Mouse (Mus musculus): ENCODE measurements around the gene Casp8ap2. TPM values are rescaled to one million over a fixed set of nuclear protein-coding genes. Genes with fewer than 3 reads are reported as not detected.
A peak's percentile ranks its signal among the peaks of the same experiment; 100 is the strongest.

Casp8ap2 gene
- total RNA-seq (2014; rRNA removed): 36.1 and 50.9 TPM in 2 replicates
- polyA plus RNA-seq (2015; fragmentation: Nextera tagmentation; extraction: Ambion mirVana): 31.7 and 35.6 TPM in 2 replicates

DNA sequence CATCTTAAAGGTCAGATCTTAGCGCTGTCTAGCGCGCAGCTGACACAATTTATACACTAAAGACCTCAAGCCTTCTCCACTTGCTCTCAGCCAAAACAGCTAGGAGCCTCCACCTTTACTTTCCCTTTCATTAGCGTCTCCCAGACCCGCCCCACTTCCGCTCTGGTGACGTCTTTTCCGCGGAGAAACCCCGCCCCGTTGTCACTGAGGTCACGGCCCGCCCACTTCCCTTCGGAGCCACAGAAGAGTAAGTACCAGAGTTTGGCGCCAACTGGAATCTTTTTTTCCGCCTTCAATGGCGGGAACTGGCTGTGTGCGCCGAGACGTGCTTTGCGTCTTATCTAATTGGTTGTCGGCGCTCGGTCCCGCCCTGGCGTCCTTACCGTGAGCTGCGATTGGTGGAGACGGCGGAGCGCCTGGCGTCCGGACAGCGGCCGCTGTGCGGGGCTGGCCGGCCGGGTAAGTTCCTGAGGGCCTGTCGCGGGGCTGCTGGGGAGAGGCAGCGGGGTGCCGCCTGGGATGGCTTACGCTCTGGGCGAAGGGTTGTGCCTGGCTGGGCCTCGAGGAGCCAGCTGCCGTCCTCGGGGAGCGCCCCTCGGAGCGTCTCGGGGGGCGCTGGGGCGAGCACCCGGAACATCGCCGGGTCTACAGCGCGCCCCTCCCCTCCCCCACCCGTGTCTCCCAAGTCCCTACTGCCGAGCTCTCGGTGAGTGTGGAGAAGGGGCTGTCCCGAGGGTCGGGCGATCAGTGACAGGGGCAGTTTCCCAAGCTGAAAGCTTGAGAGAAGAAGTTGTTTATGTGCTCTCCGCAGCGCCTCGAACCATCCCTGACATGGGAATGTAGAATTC, at the start of gene Casp8ap2:
Gene Casp8ap2, plus strand, starts transcription at position 418 of the 848 bp plus-strand sequence.
- ATAC-seq (ENCODE audit: low FRiP score): peak; percentile 99
- H3K36me3 ChIP-seq (ENCODE audit: insufficient read depth, low read length): no peaks in the 10 kb centered on the region
- H3K27me3 ChIP-seq (ENCODE audit: insufficient read depth, low read length): no peaks in the 10 kb centered on the region
- H3K4me3 ChIP-seq (ENCODE audit: low read depth, low read length): peak within 1 kb of the TSS; percentile 93
- peak; percentile 100 for DNase-seq (ENCODE audit: low spot score)
- no peaks in the 10 kb centered on the region for H3K9me3 ChIP-seq (ENCODE audit: low read length)
- H3K4me1 ChIP-seq (ENCODE audit: insufficient read depth, low read length): peaks cover 3% of the 10 kb centered on the region; the same call in 1 of the 2 replicates
- H3K27ac ChIP-seq (ENCODE audit: low read depth, low read length): peak within 1 kb of the TSS; percentile 68
- WGBS: under 1% methylated on average over 60 of the region's 67 CpGs
- TF ChIP-seq CTCF (IDR thresholded peaks at IDR 0.05): peak; percentile 6; the same call in 1 of the 2 replicates
- peak within 1 kb of the TSS; percentile 74 for H3K4me2 ChIP-seq (ENCODE audit: low read depth, low read length, poor library complexity, severe bottlenecking)
- peak within 1 kb of the TSS; percentile 76 for H3K9ac ChIP-seq (replicated peaks; ENCODE audit: low read length, poor library complexity, severe bottlenecking)

DNA sequence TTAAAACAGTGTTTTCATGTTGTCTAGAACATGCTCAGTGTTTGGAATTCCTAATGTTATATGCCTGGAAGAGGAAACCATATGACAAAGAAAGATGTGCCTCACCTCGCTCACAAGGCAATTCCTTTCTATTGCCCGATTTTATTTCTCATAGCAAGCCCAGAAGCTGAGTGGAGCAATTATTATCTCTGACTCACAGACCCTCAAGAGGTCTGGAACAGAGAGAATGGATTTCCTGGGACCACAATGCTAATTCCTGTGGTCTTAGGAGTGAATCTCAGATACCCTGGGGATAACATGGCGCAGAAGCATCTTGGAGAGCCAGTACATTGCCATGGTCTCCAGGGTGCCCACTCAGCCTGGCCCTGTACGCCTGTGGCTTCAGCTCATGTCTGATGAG, 46.2 kb upstream of the Casp8ap2 start:
- WGBS: 59% methylated on average over 4 of the region's 4 CpGs
- ATAC-seq (ENCODE audit: low FRiP score) (no peak), DNase-seq (ENCODE audit: low spot score) (no peak)
- Histone ChIP-seq H3K27me3 (ENCODE audit: insufficient read depth, low read length) (no peaks in the 10 kb centered on the region), H3K4me2 (ENCODE audit: low read depth, low read length, poor library complexity, severe bottlenecking) (no peak overlapping the region), H3K36me3 (ENCODE audit: insufficient read depth, low read length) (no peaks in the 10 kb centered on the region), H3K4me1 (ENCODE audit: insufficient read depth, low read length) (peaks cover 12% of the 10 kb centered on the region), H3K4me3 (ENCODE audit: low read depth, low read length) (no peak overlapping the region), H3K27ac (ENCODE audit: low read depth, low read length) (no peak overlapping the region), H3K9ac (replicated peaks; ENCODE audit: low read length, poor library complexity, severe bottlenecking) (no peak overlapping the region), H3K9me3 (ENCODE audit: low read length) (no peaks in the 10 kb centered on the region)
- TF ChIP-seq CTCF (IDR thresholded peaks at IDR 0.05): no peak

DNA sequence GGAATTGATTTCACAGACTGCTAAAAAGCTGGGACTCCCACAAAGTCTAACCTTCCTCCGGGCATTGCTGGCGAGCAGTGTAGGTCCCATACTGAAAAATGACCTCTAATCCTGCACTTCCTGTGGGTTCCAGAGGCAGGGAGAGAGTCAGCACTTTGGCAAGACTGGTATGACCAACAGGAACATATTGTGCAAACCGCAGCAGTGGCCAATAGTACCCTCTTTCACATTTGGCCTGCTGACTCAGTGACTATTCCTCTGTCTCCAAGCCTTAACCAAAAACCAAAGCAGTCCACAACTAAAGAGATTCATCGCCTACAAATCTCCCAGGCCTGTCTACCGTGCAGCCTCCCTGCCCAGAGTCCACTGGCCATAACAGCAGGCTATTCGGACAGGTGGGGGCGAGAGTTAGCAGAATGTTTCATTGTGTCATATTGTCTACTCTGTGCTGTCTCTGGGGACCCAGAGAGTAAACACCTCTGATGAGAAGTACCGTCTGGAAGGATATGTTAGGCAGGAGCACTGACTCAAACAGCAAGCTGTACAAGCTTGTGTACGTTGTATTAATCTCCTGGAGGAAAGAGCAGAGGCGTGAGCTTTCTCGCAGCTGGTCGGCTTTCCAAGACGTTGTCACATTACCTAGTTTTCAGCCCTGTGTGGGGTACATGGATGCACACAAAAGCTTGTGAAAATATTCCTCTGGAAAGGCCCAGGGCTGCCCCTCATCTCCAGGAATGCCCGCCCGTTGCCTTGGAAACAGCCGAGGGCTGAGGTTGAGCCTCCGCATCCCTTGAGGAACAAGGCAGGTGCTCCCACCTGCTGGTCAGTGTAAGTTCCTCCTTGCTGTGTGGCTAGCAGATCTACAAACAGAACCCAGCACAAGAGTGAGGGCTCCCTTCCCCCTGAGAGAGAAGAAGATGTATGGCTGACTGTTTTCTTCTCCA, 45.0 kb upstream of the Casp8ap2 start:
- no peaks in the 10 kb centered on the region for H3K27me3 ChIP-seq (ENCODE audit: insufficient read depth, low read length)
- DNase-seq (ENCODE audit: low spot score): peak; percentile 65
- peak overlapping the region; percentile 34; the same call in 1 of the 2 replicates for H3K9ac ChIP-seq (replicated peaks; ENCODE audit: low read length, poor library complexity, severe bottlenecking)
- peaks cover 12% of the 10 kb centered on the region for H3K4me1 ChIP-seq (ENCODE audit: insufficient read depth, low read length)
- H3K27ac ChIP-seq (ENCODE audit: low read depth, low read length): peak overlapping the region; percentile 58
- peak overlapping the region; percentile 20 for H3K4me2 ChIP-seq (ENCODE audit: low read depth, low read length, poor library complexity, severe bottlenecking)
- no peak overlapping the region for H3K4me3 ChIP-seq (ENCODE audit: low read depth, low read length)
- TF ChIP-seq CTCF (IDR thresholded peaks at IDR 0.05): peak; percentile 70
- no peaks in the 10 kb centered on the region for H3K9me3 ChIP-seq (ENCODE audit: low read length)
- ATAC-seq (ENCODE audit: low FRiP score): peak; percentile 71
- WGBS: 27% methylated on average over 17 of the region's 17 CpGs
- H3K36me3 ChIP-seq (ENCODE audit: insufficient read depth, low read length): no peaks in the 10 kb centered on the region

DNA sequence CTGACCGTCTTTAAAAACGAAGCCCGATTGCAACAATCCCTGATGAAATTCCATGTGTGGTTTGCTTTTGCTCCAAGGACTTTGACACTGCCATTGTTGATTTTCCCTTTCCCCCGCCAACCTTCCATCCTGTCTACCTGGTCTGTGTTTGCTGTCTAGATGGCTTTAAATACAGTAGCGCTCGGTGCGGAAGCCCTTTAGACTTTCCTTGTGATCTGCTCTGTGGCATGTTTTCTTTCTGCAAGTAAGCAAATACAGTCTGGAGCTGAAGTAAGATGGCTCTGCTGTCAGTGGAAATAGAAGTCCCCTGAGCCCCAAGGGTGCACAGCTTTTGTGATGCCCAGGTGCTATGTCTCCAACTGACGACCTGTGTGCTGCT, 44.3 kb upstream of the Casp8ap2 start:
- no peaks in the 10 kb centered on the region for H3K27me3 ChIP-seq (ENCODE audit: insufficient read depth, low read length)
- peak overlapping the region; percentile 58; the same call in 1 of the 2 replicates for H3K27ac ChIP-seq (ENCODE audit: low read depth, low read length)
- no peaks in the 10 kb centered on the region for H3K9me3 ChIP-seq (ENCODE audit: low read length)
- ATAC-seq (ENCODE audit: low FRiP score) (no peak), DNase-seq (ENCODE audit: low spot score) (peak; percentile 8)
- WGBS: 55% methylated on average over 8 of the region's 8 CpGs
- no peak overlapping the region for H3K4me3 ChIP-seq (ENCODE audit: low read depth, low read length)
- 0 out of 2 replicates have a peak, but pooled peaks cover 1% of the 10 kb centered on the region for H3K36me3 ChIP-seq (ENCODE audit: insufficient read depth, low read length)
- TF ChIP-seq CTCF (IDR thresholded peaks at IDR 0.05): no peak
- H3K4me1 ChIP-seq (ENCODE audit: insufficient read depth, low read length): peaks cover 12% of the 10 kb centered on the region
- H3K4me2 ChIP-seq (ENCODE audit: low read depth, low read length, poor library complexity, severe bottlenecking): 0 out of 2 replicates have a peak overlapping the region, but pooled peaks have one; percentile 20
- H3K9ac ChIP-seq (replicated peaks; ENCODE audit: low read length, poor library complexity, severe bottlenecking): no peak overlapping the region

DNA sequence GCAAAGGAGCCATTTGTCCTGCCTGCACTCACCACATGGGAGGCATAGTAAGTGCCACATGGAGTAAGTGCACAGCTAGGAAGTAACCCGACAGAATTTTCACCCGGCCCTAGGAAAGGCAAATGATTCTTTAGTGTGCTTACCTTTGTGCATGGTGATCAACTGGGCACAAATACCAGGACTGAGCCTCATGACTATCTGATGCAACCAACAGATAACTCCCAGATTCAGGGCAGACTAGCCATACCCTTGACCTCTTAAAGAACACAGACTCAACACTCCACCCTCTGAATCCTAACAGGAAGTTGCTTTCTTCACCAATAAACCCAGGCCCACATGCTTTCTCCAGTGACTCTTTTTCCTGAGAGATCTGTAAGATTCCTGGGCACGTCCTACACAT, 43.8 kb upstream of the Casp8ap2 start:
- Histone ChIP-seq H3K4me3 (ENCODE audit: low read depth, low read length) (no peak overlapping the region), H3K4me2 (ENCODE audit: low read depth, low read length, poor library complexity, severe bottlenecking) (no peak overlapping the region), H3K27me3 (ENCODE audit: insufficient read depth, low read length) (no peaks in the 10 kb centered on the region), H3K27ac (ENCODE audit: low read depth, low read length) (0 out of 2 replicates have a peak overlapping the region, but pooled peaks have one; percentile 58), H3K36me3 (ENCODE audit: insufficient read depth, low read length) (0 out of 2 replicates have a peak, but pooled peaks cover 3% of the 10 kb centered on the region), H3K4me1 (ENCODE audit: insufficient read depth, low read length) (peaks cover 12% of the 10 kb centered on the region), H3K9ac (replicated peaks; ENCODE audit: low read length, poor library complexity, severe bottlenecking) (no peak overlapping the region), H3K9me3 (ENCODE audit: low read length) (no peaks in the 10 kb centered on the region)
- DNase-seq (ENCODE audit: low spot score): no peak
- ATAC-seq (ENCODE audit: low FRiP score): no peak
- TF ChIP-seq CTCF (IDR thresholded peaks at IDR 0.05): no peak
- 86% methylated on average over 3 of the region's 3 CpGs for WGBS

Data from midbrain, postnatal 0 days (tissue).